Mouse (Mus musculus) gastrocnemius, postnatal 14 days (tissue): ENCODE results near the gene Itpr2. TPM values are rescaled to one million over a fixed set of nuclear protein-coding genes. Genes with fewer than 3 reads are reported as not detected.

ENCODE experiments used
- DNase-seq: peaks from one replicate; pipeline ENCODE4 v3.0.0; 2021; ENCODE audit warnings: mixed read lengths
- intact Hi-C: fragments of 180-260 bp; cut with DNase I; formaldehyde crosslinking; loops from one replicate; pipeline ENCODE4 v1.15.1; 2025; ENCODE audit warnings: low total_unique reads
- total RNA-seq, 2 experiments: library from RNA; stranded (reverse); gene quantifications; 2 replicates each; pipeline ENCODE4 v1.2.3; 2021

The Itpr2 gene
- total RNA-seq, 2 experiments from 2014 or later: 9.1 to 14.6 TPM

- DNase-seq: no peak
- intact Hi-C loops: no loop called here
Observed at GRCm38 (mm10) chr6:146212339-146212738, 289.7 kb downstream of the Itpr2 start.

- DNase-seq: no peak
- intact Hi-C loops: no loop called here
Observed at GRCm38 (mm10) chr6:146211233-146211632, 290.8 kb downstream of the Itpr2 start.

- DNase-seq: no peak
- intact Hi-C loops: no loop called here
Observed at GRCm38 (mm10) chr6:146208983-146209382, 293.0 kb downstream of the Itpr2 start.

- no peak for DNase-seq
- intact Hi-C loops: no loop called here
Observed at GRCm38 (mm10) chr6:146207204-146207959, 294.6 kb downstream of the Itpr2 start.

- intact Hi-C loops: no loop called here
- DNase-seq: no peak
Observed at GRCm38 (mm10) chr6:146205136-146205535, 296.9 kb downstream of the Itpr2 start.

- intact Hi-C loops: no loop called here
- no peak for DNase-seq
Observed at GRCm38 (mm10) chr6:146204470-146204869, 297.6 kb downstream of the Itpr2 start.

GRCm38 (mm10) chr6:146197868-146198379 lies 304.1 kb downstream of the Itpr2 start:
- no peak for DNase-seq
- intact Hi-C loops: no loop called here

GRCm38 (mm10) chr6:146196701-146197100 lies 305.3 kb downstream of the Itpr2 start:
- intact Hi-C loops: no loop called here
- no peak for DNase-seq

- DNase-seq: no peak
- intact Hi-C loops: no loop called here
Observed at GRCm38 (mm10) chr6:146195854-146196457, 306.1 kb downstream of the Itpr2 start.

- intact Hi-C loops: no loop called here
- DNase-seq: no peak
Observed at GRCm38 (mm10) chr6:146191931-146192330, 310.1 kb downstream of the Itpr2 start.

- intact Hi-C loops: no loop called here
- peak; percentile 13 for DNase-seq
Observed at GRCm38 (mm10) chr6:146190006-146190405, 312.0 kb downstream of the Itpr2 start.

- no peak for DNase-seq
- intact Hi-C loops: no loop called here
Observed at GRCm38 (mm10) chr6:146185532-146185931, 316.5 kb downstream of the Itpr2 start.

- no peak for DNase-seq
- intact Hi-C loops: no loop called here
Observed at GRCm38 (mm10) chr6:146184771-146185170, 317.3 kb downstream of the Itpr2 start.

GRCm38 (mm10) chr6:146174644-146175250 lies 327.3 kb downstream of the Itpr2 start:
- intact Hi-C loops: no loop called here
- no peak for DNase-seq

GRCm38 (mm10) chr6:146170603-146171051 lies 331.4 kb downstream of the Itpr2 start:
- intact Hi-C loops: no loop called here

GRCm38 (mm10) chr6:146167207-146167606 lies 334.8 kb downstream of the Itpr2 start:
- DNase-seq: no peak
- intact Hi-C loops: loop anchor here (10.0 kb wide), 1 partner anchor 98 kb away; no protein-coding TSS in a partner anchor

More at GRCm38 (mm10) chr6:146170603-146171051, 331.4 kb downstream of the Itpr2 start:
- DNase-seq: peak; percentile 59

- DNase-seq: no peak
- intact Hi-C loops: loop anchor here (10.0 kb wide), 1 partner anchor 105 kb away; no protein-coding TSS in a partner anchor
Observed at GRCm38 (mm10) chr6:146159641-146160040, 342.4 kb downstream of the Itpr2 start.

- intact Hi-C loops: no loop called here
Observed at GRCm38 (mm10) chr6:146158717-146159116, 343.3 kb downstream of the Itpr2 start.

GRCm38 (mm10) chr6:146157983-146158535 lies 344.0 kb downstream of the Itpr2 start:
- DNase-seq: no peak
- intact Hi-C loops: no loop called here

More at GRCm38 (mm10) chr6:146158717-146159116, 343.3 kb downstream of the Itpr2 start:
- DNase-seq: no peak

- intact Hi-C loops: no loop called here
- peak; percentile 20 for DNase-seq
Observed at GRCm38 (mm10) chr6:146157099-146157498, 344.9 kb downstream of the Itpr2 start.
